In the genomic region with DNA sequence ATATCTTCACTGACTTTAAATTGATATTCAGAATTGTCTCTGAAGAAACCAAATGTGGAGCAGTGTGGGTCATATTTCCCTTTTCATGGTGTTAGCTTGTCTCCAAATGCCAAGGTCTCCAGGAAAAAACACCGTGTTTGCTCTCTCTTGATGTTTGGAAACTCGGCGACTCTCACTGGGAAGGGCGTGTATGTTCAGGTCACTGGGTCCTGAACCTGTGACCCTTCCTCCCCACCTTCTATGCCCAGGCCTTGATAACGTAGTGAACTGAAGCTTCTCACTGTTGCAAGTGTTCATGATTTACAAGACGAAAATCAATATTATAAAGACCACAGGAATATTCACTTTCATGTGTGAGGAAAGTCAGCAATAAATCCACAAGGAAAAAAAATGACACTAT, we compare ENCODE assay signal across 20 mouse cellular contexts.
"Had no signal": no experiment of that assay in that cellular context is flagged by ENCODE, and none has a peak within 500 bp of the region (broad histone marks: within the 10 kb centered on the region; RNA-seq: fewer than 3 reads in every experiment).

No protein-coding gene starts in this region.

- H3K9me3 ChIP-seq: limb, embryonic 12.5 days; limb, embryonic 15.5 days; midbrain, embryonic 10.5 days; midbrain, embryonic 13.5 days had no signal

- H3K36me3 ChIP-seq: limb, embryonic 12.5 days; limb, embryonic 15.5 days; midbrain, embryonic 10.5 days; midbrain, embryonic 13.5 days had no signal

- DNase-seq: kidney, adult 2 months; kidney, postnatal 10 days; kidney, postnatal 36 days; layer of hippocampus, postnatal 36 days; left cerebral cortex, postnatal 4 days; lung, embryonic 14.5 days; lung, postnatal 36 days; right cerebral cortex, postnatal 4 days; thymus, adult 2 months; thymus, postnatal 14 days had no signal

- H3K4me3 ChIP-seq: left cerebral cortex, adult 2 months; limb, embryonic 12.5 days; limb, embryonic 15.5 days; megakaryocyte, embryonic 14.5 days; midbrain, embryonic 10.5 days; midbrain, embryonic 13.5 days had no signal

- H3K27ac ChIP-seq: left cerebral cortex, adult 2 months; limb, embryonic 12.5 days; limb, embryonic 15.5 days; midbrain, embryonic 10.5 days; midbrain, embryonic 13.5 days; stomach, postnatal 0 days had no signal

- H3K4me1 ChIP-seq: limb, embryonic 12.5 days; limb, embryonic 15.5 days; megakaryocyte, embryonic 14.5 days; midbrain, embryonic 10.5 days; midbrain, embryonic 13.5 days had no signal

- H3K27me3 ChIP-seq: limb, embryonic 15.5 days; midbrain, embryonic 13.5 days had no signal

- ATAC-seq: intestine, postnatal 0 days; lung, postnatal 0 days; midbrain, embryonic 13.5 days; midbrain, embryonic 16.5 days had no signal

- H3K9ac ChIP-seq: limb, embryonic 12.5 days; limb, embryonic 15.5 days; lung, embryonic 14.5 days; midbrain, embryonic 13.5 days had no signal

- H3K4me2 ChIP-seq: limb, embryonic 12.5 days; limb, embryonic 15.5 days; lung, embryonic 14.5 days; midbrain, embryonic 13.5 days had no signal
